Mouse (Mus musculus): ENCODE data around the gene Vmn1r115.
"Not testable (repeated sequence)": the region's sequence is repeated elsewhere in the genome, so short reads cannot be mapped to it uniquely, and the experiment has no call there.

The Vmn1r115 gene

DNA sequence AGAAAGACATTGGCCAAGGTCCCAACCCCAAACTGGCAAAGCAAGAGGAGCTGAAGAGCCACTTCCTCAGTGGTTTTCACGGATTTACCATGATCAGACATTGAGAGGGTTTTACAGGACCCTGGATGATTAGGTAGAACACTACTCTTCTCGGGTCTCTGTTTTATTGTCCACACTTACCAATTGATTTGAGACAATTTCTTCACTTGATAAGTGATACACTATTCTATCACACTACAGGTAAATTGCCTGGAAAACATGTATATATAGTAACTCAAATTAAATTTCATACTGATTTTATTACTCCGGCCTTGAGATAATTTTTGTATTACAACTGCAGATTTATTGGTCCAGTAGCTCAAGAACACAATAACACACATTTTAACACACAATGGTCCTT is at the start of gene Vmn1r115:
Gene Vmn1r115 (minus strand): TSS at position 101 of the 400 bp plus-strand sequence.
- not testable (repeated sequence) for DNase-seq (ENCODE audit: low spot score in 2 of 2)

DNA sequence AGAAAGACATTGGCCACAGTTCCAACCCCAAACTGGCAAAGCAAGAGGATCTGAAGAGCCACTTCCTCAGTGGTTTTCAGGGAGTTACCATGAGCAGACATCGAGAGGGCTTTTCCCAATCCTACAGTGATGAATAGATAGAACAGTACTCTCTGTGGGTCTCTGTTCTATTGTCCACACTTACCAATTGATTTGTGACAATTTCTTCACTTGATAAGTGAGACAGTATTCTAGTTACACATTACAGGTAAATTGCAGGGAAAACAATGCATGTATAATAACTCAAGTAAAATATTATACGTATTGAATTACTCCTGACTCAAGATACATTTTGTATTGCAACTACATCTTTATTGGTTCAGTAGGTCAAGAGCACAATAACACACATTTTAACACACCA is 39.2 kb upstream of the Vmn1r115 start, which contains the start of gene Vmn1r117:
Gene Vmn1r117 (minus strand): TSS at position 101 of the 400 bp plus-strand sequence.
- not testable (repeated sequence) for DNase-seq (ENCODE audit: low spot score in 2 of 2)

DNA sequence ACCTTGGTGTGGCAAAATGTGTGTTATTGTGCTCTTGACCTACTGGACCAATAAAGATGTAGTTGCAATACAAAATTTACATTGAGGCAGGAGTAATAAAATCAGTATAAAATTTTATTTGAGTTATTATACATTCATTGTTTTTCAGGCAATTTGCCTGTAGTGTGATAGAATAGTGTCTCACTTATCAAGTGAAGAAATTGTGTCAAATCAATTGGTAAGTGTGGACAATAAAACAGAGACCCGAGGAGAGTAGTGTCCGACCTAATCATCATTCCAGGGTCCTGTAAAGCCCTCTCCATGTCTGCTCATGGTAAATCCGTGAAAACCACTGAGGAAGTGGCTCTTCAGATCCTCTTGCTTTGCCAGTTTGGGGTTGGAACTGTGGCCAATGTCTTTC is 27.2 kb upstream of the Vmn1r115 start, which contains the start of gene Vmn1r116:
Gene Vmn1r116 (plus strand): TSS at position 301 of the 400 bp plus-strand sequence.
- DNase-seq (ENCODE audit: low spot score in 2 of 2) = not testable (repeated sequence)

DNA sequence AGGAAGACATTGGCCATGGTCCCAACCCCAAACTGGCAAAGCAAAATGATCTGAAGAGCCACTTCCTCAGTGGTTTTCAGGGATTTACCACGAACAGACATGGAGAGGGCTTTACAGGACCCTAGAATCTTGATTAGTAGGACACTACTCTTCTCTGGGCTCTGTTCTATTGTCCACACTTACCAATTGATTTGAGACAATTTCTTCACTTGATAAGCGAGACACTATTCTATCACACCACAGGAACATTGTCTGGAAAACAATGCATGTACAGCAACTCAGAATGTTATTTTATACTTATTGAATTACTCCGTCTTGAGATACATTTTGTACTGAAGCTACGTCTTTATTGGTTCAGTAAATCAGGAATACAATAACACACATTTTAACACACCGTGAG is 32.7 kb downstream of the Vmn1r115 start, which contains the start of gene Vmn1r114:
Gene Vmn1r114 (minus strand): TSS at position 101 of the 400 bp plus-strand sequence.
- not testable (repeated sequence) for DNase-seq (ENCODE audit: low spot score in 2 of 2)

Measured in urinary bladder, postnatal 4 days (tissue).